Mouse (Mus musculus) liver (tissue): ENCODE measurements around the gene Greb1.
A peak's percentile ranks its signal among the peaks of the same experiment; 100 is the strongest.

ENCODE experiments used
- DNase-seq: peaks from one replicate; pipeline ENCODE4 v3.0.0-alpha.2; 2020; ENCODE audit warnings: mixed read lengths

Gene Greb1

DNA sequence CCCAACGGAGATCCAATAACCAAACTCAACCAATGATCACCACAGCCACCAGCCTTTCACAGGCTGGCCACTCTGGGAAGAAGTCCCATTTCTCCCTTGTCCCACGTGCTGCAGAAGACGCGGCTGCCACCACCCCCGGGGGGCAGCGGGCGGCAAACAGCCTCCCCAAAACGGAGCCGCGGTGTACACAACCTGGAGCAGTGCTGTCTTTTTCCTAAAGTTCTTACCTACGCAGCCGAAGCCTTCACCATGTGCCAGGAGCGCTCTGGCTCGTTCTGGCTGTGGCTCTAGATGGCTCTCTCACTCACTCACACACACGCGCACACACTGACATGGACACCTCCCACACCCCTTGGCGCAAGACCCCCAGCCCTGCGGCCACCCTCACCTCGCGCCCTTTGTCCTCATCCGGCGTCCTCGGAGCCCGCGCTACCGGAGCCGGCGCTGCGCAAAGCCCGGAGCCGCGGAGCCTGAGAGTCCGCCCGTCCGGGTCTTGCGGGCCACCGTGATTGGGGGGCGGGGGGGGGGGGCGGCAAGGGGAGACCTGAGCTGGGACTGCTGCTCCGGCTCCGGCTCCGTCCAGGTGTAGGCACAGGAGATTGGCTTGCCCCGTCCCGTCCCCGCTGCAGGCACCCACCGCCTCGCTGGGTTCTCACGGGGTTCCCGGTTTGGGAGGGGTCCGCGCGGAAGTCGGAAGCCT, at the start of gene Greb1:
TSS of gene Greb1 (minus strand) at position 628 of the 700 bp plus-strand sequence.
- peak; percentile 19 for DNase-seq

DNA sequence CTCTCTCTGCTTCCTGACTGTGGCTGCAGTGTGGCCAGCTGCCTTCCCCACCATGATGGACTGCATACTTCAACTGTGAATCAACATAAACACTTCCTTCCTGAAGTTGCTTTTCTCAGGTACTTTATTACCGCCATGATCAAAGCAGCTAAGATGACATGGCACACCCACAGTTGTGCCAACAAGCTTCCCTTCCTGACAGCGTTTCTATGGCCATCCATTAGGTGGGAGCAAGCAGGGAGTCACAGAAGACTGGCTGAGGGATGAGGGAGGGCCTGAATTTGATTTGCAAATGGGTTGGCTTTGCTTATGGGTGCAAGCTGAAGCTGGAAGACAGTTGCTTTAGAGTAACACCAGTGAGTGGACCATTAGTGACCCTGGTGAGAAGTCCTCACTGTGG, 49.1 kb upstream of the Greb1 start:
- no peak for DNase-seq

DNA sequence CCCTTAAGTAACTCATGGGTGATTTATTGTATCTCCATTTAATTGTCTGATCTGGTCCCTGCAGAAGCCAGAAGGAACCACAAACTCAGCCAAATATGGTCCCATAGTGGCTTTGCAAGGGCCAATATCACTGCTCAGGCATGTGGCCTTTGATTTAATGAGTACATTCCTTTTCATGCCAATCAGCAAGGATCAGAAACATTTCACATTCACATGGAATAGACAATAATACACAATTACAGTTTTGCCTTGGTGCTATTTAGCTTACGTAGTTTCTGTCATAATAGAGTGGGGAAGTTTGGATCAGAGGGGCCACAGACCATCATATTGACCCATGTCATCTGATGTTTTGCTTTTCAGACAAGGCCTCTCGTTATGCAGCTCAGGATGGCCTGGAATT, 47.8 kb upstream of the Greb1 start:
- no peak for DNase-seq

DNA sequence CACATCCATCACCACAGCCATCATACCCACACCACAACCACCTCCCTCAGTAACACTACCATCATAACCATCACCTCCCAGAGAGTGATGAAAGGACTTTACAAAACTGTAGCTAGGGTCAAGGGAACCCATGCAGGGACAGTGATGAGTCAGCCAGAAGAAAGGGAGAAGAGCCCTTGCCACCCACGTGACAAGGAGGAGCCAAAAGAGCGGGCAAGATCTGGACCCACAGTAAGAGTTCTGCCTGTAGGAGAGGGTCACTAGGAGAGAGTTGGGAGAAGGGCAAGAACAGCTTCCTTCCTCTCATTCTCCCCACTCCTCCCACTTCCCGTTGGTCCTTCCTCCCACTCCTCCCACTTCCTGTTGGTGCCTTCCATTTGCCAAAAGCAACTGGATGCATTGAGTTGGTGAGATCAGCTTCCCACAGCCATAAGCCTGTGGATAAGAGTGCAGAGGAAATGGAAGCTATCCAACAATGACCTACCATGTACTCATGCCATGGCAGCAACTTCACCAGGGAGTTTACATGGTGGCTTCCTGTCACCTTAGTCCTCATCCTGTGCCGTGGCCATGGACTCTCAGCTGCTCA, 46.6 kb upstream of the Greb1 start:
- DNase-seq: no peak

DNA sequence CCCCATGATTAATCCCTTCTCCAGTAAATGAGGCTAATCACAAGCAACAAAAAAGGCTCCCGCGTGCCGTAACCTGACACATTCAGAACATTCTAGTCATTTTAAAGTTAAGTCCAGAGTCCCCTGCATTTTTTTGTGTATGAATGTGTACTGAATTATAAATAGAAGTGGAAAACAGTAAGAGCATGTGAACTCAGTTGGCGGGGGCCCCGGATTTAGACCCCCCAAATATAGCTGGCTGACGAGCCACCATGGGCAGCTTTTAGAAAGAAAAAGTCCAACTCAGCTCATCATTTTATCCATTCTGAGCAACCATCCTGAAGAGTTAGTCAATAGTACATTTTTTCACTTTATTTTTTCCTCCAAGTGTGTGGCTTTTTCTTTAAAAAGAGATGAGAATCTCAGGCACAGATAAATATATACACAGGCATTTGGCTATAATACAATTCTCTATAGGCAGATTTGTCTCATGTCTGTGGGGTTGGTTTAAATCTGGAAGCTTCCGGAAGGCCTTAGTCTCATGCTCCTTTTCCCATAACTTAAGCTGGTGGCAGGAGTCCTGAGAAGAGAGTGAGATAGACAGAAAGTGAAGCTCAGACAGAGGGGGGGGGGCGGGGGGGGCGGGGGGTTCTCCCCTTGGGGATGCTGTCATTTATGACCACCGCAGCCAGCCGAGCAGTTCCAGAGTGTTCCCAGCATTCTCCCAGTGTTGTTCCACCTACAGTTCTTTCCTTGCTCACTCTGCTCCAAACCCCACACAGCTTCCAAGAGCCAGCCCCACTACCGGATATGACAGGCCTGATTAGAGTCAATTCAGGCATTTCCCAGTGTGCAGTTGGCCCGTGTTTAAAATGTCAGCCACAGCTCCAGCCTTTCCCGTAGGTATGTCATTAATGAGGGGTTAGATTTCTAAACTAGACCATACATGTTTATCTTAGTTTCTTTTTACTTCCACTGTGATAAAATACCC, 44.2 kb upstream of the Greb1 start:
- no peak for DNase-seq

GRCm38 (mm10) chr12:16840842-16841782, 40.4 kb upstream of the Greb1 start:
- no peak for DNase-seq

DNA sequence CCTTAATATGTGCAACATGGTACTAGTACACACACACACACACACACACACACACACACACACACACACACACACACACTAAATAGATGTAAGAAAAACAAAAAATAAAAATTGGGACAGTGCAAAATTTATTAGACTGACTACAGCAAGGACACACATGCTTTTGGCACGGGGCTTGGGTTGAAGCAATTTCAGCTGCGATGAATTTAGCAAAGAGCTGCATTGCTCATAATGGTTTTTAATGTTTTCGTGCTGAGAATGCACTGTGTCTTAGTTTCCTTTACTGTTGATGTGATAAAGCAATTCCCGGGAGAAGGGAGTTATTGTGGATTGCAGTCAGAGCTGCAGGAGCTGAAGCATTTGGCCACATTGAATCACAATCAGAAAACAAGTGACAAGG, 37.1 kb upstream of the Greb1 start:
- no peak for DNase-seq

DNA sequence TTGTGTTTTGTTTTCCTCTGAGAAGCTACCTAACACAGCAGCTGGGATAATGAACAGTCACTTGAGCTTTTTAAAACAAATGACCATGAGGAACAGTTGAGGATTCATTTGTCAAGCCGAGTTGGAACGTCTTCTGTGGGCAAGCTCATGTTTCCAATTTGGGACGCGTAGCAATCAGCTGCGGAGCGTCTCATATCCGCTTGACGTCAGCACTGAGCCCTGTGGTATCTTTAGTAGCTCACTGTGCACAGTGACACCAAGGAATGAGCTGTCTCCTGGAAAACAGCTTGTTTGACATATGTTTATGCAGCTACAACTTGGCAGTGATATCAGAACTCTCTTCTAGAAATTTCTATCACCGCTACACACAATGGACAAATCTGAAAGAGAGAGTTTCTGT, 35.5 kb upstream of the Greb1 start:
- DNase-seq: no peak

DNA sequence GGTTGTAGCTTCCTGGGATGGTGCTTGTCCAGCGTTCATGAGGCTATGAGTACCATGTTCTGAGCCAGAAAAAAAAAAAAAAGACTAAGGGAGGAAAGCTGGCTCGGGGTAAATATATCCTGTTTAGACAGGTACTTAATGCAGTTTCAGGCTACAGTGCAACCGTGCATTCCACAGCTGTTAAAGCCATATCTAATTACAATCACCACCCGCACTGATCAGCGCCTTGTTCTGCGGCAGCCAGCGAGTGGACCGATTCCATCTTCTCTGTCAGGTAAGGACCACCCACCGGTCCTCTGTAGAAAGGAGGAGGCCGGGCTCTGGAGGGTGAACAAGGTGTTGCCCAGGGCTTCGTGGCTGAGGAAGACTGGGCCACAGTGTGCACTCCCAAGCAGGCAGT, 34.0 kb upstream of the Greb1 start:
- no peak for DNase-seq

- no peak for DNase-seq
Observed at GRCm38 (mm10) chr12:16831071-16831470, 30.4 kb upstream of the Greb1 start.

GRCm38 (mm10) chr12:16829785-16830184, 29.1 kb upstream of the Greb1 start:
- no peak for DNase-seq

GRCm38 (mm10) chr12:16828505-16828904, 27.8 kb upstream of the Greb1 start:
- DNase-seq: peak; percentile 29

- no peak for DNase-seq
Observed at GRCm38 (mm10) chr12:16823701-16824100, 23.0 kb upstream of the Greb1 start.

DNA sequence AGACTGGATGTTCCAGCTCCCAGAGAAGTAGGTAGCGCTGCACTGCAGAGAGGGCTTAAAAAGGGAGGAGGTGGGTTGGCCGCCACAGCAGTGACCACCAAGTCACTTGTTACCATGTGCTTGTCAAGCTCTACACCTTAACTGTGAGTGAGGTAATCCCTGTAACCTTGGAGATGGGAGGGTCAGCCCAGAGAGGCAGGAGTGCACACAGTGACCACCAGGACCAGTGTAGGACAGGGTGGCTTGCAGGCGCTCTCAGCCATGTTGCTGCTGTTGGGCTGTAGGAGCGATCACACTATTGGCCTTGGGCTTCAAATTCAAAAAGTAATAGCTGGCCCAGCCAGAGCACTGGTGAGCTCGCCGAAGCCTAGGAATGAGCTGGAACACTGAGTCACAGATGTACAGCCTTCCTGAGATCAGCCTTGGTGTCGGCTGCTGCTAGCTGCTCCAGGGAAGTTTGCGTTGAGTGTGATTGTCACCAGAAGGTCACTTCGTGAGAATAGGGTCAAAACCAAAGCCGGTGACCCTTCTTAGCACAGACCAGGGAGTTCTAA, 21.6 kb upstream of the Greb1 start:
- no peak for DNase-seq

DNA sequence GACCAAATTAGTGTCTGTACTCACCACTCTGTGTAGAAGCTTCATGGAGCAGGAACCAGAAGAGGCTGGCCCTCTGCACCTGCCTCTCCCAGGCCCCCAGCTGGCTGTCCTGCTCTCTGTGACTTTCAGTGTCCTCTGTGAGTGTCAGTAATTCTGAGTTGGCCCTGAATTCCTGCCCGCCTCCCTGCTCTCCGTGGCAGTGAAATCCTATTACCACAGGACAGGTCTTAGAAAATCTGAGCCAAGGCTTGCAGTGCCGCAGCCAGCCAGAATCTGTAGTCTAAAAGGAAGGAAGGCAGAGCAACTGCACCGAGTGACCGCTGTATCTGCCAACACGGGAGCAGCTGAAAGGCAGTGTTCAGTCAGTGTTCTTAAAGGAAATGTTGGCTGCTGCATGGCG, 20.1 kb upstream of the Greb1 start:
- DNase-seq: no peak

GRCm38 (mm10) chr12:16818513-16818912, 17.8 kb upstream of the Greb1 start:
- DNase-seq: no peak

- no peak for DNase-seq
Observed at GRCm38 (mm10) chr12:16817147-16817546, 16.5 kb upstream of the Greb1 start.

GRCm38 (mm10) chr12:16811477-16811876, 10.8 kb upstream of the Greb1 start:
- no peak for DNase-seq

GRCm38 (mm10) chr12:16810525-16811431, 10.1 kb upstream of the Greb1 start, which contains the start of gene E2f6:
E2f6 (plus strand) TSS chr12:16810963.
- peak; percentile 81 for DNase-seq

DNA sequence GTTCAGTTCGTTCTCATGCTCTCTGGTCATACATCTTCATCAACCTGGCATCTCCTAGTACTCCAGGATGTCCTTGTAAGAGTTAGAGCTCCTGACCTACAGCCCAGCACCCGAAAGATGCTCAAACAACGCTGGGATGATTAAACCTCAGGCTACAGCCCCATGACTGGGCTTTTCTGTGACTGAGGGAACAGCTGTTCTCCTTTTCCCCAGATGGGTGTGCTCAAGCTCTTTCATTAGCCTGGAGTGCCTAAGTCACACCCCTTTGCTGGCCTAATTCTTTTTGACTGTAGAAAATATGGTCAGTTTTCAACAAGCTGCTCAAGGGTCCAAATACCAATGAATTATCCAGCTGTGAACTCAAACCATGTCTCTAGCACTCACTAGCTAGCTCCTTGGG, 7.4 kb upstream of the Greb1 start:
- DNase-seq: no peak

GRCm38 (mm10) chr12:16805511-16805910, 4.8 kb upstream of the Greb1 start:
- peak; percentile 71 for DNase-seq
